Mouse (Mus musculus) urinary bladder, postnatal 25 days (tissue): ENCODE measurements at regions not wholly inside any gene's neighbourhood (a gene's known extent, or its start where the extent isn't known, plus 50 kb on each side); places are given as distances from the start of the nearest gene placed in this dataset.

Source experiments
- DNase-seq: peaks from one replicate; pipeline ENCODE4 v3.0.0; 2022; ENCODE audit warnings: low spot score

GRCm38 (mm10) chr4:9935949-9936348 is 938.3 kb upstream of the 2610301B20Rik start:
- DNase-seq: no peak

DNA sequence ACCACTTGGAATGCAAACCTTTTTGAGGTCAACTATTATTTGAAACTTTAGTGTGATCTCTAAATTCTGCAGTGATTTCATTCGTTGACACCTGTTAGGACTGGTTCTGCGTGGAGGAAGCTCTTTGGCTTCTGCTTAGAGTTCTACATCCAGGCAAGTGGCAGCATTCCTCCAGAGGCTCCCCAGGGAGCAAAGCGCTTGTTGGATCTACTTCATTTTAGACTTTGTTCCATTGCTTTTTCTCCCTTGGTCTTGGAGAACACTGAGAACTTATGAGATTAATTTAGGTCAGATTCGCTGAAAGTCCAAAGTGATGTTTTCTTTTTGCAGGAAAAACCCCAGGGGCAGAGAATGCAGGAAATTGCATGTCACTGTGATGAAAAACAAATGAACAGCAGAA is 922.9 kb upstream of the 2610301B20Rik start:
- DNase-seq: no peak

GRCm38 (mm10) chr4:9974631-9975030 is 899.7 kb upstream of the 2610301B20Rik start:
- no peak for DNase-seq

- no peak for DNase-seq
Observed at GRCm38 (mm10) chr4:9981354-9982040, 892.8 kb upstream of the 2610301B20Rik start.

DNA sequence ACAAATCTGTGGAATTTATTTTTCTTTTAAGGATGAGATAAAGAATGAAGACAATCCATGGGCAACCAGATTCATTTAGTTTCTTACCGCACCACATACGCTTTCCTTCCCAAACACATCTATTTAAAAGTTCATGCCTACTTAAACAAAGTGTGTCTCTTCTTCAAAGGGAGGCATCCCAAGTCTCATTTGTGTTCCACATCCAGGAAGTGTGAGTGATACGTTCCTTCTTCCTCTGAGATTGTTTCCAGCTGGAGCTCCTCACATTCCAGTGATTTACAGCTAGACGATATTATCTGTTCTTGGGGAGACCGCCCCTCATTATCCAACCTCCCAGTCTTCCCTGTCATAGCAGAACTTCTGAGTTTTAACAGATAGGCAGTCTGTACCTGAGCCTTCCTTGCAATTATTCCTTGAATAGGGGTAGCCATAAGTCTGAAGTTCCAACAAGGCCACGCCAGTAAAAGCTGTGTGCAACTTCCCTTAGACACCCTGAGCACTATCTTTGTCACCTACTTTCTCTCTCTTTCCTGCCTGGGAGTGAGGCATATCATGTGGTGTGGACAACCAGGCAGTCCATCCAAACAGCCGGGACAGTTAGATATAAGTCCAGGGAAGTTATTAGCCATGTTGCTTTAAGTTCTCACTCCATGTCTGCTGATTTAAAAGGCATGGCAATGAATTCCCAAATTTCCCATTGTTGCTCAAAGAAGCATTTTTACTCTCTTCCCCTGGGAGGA is 891.3 kb upstream of the 2610301B20Rik start:
- DNase-seq: no peak

GRCm38 (mm10) chr4:9993871-9994270 is 880.4 kb upstream of the 2610301B20Rik start:
- DNase-seq: no peak

GRCm38 (mm10) chr4:9994466-9994865 is 879.8 kb upstream of the 2610301B20Rik start:
- no peak for DNase-seq

GRCm38 (mm10) chr4:10030316-10030715 is 844.0 kb upstream of the 2610301B20Rik start:
- no peak for DNase-seq

GRCm38 (mm10) chr4:10031764-10032163 is 842.5 kb upstream of the 2610301B20Rik start:
- no peak for DNase-seq

DNA sequence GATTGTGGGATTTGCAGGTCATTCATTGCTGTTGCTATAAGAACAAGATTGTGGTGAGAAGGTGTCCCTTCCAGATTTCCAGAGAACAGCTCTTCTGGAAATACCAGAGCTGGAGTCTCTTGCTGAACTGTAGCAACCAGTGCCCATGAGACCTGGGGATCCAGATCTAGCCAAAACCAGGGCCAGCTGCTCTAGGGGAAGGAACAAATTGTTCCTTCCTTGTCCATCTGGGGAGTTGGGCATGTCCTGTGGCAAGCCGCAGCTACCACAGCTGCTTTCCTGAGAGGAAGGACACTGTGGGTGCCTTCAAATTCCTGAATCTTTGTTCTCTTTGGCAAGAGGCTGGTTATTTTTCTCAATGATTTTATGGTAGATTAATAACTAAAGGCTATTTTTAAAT is 839.0 kb upstream of the 2610301B20Rik start:
- DNase-seq: no peak

DNA sequence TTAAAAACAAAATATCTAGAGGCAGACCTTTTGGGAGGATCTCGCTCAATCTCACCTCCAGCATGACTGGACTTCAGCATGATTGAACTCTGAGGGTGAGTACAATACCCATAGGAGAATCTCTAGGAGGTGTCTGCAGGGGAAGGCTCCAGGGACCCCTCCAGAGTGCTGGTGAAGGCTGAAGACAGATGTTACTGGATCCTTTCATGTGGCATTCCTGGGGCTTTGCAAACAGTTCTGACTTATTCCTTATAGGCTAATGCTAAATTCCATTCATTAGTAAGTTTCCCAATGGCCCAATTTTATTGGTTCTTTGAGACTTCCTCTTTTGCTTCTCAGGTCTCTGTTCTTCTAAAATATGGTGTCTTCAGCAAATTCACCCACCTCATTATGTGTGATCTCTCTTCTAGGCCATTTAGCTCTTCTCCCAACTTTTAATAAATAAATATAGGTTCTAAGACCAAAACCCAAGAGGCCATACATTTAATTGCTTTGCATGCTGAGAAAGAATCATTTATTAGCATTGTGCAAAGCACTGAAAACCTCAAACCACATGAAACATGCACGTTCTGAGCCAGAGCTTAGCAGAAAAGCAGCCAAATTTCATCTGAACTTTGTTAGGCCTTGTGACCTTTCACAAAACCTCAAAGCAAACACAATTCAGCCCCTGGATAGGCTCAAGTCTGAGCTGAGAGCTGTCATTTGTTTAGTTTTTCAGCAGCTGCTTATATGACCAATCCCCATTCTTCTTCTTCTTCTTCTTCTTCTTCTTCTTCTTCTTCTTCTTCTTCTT is 832.8 kb upstream of the 2610301B20Rik start:
- DNase-seq: no peak

DNA sequence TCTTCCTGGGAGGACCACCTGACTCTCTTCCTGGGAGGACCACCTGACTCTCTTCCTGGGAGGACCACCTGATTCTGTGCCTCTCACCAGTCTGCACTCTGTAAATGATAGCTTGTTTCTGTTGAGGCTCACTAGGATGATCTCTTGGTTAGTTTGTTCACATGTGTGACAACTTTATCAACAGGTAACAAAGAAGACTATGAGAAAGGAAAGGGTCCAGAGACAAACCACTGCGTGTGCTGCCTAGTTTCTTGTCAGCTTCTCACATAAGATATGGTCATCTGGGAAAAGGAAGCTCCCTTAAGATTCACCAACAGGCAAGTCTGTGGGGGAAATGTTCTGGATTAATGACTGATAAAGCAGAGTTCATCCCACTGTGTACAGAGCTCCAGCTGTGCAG is 825.5 kb upstream of the 2610301B20Rik start:
- no peak for DNase-seq

DNA sequence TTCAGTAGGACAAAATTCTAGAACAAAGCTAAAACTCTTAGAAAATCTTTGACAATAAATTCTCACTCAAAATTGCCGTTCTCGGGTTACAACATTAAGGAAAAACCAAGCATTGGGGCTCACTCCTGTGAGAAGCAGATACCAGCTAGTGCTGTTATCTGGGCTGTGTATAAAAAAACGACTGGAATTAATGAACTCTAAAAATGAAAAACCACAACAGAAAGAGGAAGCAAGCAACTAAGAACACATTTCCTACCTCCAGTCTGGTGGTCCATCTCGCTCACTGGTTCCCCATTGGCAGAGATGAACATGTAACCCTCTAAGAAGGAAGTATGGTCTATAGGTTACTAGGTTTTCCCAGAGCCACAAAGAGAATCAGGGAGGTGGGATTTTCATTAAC is 824.9 kb upstream of the 2610301B20Rik start:
- DNase-seq: no peak

DNA sequence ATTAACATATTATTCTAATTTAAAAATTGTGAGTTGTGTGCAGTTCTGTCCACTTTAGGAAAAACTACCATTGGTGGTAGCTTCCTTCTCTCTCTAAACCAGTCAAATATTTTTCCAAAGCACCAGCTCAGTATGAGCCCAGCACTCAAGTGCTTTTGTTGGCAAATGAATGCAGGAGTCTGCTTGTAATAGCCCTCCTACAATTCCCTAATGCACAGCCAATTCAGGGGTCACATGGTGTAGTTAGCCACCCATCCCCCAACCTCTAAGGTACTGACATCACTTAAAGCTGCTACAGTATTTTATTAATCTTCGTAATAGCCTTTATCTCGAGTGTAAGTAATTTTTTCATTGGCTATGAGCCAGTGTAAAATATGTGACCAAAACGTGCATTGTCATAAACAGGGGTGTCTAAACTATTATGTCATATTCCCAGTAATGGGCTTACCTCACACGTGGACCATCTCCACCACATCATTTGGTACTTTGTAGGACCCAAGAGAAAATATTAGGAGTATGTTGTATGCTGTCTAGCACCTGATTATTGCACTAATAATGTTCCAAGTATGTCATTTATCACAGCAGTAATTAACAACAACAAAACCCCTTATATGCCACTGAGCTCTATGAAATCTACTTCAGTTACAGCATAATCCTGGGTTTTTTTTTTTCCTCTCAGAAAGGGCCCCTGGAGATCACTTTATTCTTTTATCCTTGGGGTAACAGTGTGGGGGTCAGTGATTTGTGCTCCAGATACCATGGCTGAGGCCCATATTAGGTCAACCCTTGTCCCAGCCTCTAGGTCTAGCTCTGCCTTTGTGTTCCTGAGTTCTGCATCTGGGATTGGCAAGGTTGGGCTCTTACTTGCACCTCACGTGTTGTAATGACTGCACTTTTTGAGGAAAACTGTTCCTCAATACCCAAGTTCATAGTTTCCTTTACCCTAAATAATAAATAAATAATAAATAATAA is 822.7 kb upstream of the 2610301B20Rik start:
- DNase-seq: no peak

DNA sequence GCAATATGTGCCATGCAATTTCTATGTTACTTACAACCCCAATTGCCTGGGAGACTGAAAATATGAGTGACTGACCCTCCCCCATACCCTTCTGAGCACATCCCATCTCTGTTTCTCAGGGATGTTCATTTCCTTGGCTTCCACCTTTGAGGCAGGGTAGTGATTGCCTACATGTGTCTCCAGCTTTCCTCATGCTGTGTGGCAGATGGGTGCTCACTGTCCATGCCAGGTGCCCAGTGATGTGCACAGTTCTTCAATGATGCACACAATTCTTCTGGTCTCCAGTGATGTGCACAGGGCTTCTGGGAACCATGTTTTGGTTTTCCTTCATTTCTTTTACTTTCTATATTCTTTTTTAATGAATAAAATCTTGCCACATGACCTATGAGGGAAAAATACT is 821.4 kb upstream of the 2610301B20Rik start:
- DNase-seq: no peak

DNA sequence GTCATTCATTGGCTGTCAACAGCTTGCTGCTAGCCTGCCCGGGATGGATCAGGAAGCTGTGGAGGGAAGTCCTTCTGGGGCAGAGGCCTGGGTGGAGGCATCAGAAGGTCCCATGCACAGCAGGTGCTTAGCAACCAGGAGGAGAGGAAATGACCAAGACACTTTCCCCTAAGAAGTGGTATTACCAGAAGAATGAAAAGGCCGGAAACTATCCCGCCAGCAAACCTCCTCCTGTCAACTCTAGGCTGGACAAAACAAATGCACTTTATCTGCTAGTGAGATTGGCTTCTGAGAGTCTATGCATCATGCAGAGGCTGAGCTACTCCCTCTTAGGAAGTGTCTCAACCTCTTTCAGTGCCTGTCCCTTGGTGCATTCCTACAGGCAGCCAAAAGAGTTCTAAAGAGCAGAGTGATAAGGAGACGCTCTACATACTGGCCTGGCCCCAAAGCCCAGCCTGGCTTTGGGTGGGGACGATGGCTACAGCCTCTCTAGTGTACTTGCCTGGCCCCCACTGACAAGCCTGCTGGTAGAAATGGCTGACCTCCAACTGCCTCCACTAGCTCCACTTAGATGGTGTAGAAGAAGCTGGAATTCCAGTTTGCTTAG is 801.7 kb upstream of the 2610301B20Rik start:
- DNase-seq: no peak

DNA sequence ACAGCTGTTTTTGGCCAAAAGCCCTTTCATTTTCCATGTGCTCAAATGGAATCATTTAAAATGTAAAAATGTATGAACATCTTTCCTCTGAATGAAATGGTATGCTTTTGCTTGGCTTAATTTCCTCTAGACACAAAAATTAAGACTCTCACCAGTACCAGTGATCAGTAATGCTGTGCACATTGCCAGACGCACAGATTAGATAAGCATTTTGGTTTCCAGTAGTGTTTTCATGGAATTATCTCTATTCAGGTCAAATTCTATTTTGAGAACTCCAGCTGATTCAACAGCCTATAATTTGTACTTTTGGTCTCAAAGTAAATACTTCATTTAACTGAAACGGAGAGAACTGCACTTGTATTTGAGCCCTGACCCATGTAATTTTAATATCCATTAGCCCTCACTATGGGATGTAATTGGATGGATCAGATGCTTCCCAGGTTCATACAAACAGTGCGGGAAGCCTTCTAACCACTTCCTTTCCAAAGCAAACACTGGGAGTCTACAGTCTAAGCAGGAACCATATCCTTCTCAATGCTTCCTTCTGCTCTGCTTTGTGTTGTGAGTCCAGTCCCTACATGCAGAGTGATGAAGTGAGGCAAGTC is 794.6 kb upstream of the 2610301B20Rik start:
- DNase-seq: no peak

- no peak for DNase-seq
Observed at GRCm38 (mm10) chr4:10114831-10115230, 759.5 kb upstream of the 2610301B20Rik start.

DNA sequence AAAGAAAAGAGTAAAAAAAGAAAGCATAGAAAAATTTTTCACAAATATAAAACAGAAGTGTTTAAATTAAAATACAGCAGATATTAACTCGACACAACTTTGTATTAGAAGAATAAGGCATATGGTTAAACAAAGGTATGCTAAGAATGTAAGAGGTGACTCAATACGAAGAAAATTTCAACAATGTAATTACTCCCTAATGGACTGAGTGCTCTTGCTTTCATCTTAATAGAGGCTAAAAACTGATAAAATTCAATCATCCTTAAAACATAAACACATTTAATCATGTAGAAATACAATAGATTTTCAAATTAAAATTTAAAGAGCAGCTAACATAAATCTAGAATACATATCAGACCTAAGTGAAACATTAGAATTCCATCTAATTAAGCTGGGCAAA is 756.3 kb upstream of the 2610301B20Rik start:
- DNase-seq: no peak

- no peak for DNase-seq
Observed at GRCm38 (mm10) chr4:10124252-10124651, 750.0 kb upstream of the 2610301B20Rik start.
